Mouse (Mus musculus): ENCODE measurements around the gene Il17ra. TPM values are rescaled to one million over a fixed set of nuclear protein-coding genes. Genes with fewer than 3 reads are reported as not detected.

The Il17ra gene
- polyA plus RNA-seq, 1 experiment from 2014 or later = 16.3 TPM

GRCm38 (mm10) chr6:120496544-120496943 is 33.5 kb downstream of the Il17ra start:
- POLR2A ChIA-PET = interaction anchor here (1.3 to 1.5 kb wide), 2 partner anchors 13 kb away, joined by 3 read pairs; no protein-coding TSS in a partner anchor
- DNase-seq (ENCODE audit: low read depth, low spot score) = no peak
- in situ Hi-C loops (cut with MboI; ENCODE audit: low pct_unique_long_range_greater_than_20kb) = no loop called here
- peaks cover 12% of the 10 kb centered on the region for H3K27me3 ChIP-seq
- no peak for ATAC-seq
- no peak for TF ChIP-seq CTCF (IDR thresholded peaks at IDR 0.05)
- CTCF ChIA-PET = interaction anchor here (1.1 to 3.0 kb wide), 7 partner anchors 9 to 43 kb away, joined by 3 to 12 read pairs (median 6); no protein-coding TSS in a partner anchor

GRCm38 (mm10) chr6:120504051-120504450 is 41.0 kb downstream of the Il17ra start:
- in situ Hi-C loops (cut with MboI; ENCODE audit: low pct_unique_long_range_greater_than_20kb) = no loop called here
- H3K27me3 ChIP-seq = no peaks in the 10 kb centered on the region
- no peak for TF ChIP-seq CTCF (IDR thresholded peaks at IDR 0.05)
- ChIA-PET CTCF (no interaction called here), POLR2A (interaction anchor here (0.7 kb wide), 1 partner anchor 212 kb away, joined by 3 read pairs; no protein-coding TSS in a partner anchor)
- ATAC-seq (no peak), DNase-seq (ENCODE audit: low read depth, low spot score) (no peak)

GRCm38 (mm10) chr6:120505531-120505930 is 42.5 kb downstream of the Il17ra start:
- no peak for ATAC-seq
- CTCF ChIA-PET = interaction anchor here (0.9 to 1.3 kb wide), 2 partner anchors 9 to 10 kb away, joined by 4 to 5 read pairs; no protein-coding TSS in a partner anchor
- POLR2A ChIA-PET = no interaction called here

GRCm38 (mm10) chr6:120508645-120509044 is 45.6 kb downstream of the Il17ra start:
- DNase-seq (ENCODE audit: low read depth, low spot score) = no peak
- CTCF ChIA-PET = no interaction called here

More at GRCm38 (mm10) chr6:120505531-120505930, 42.5 kb downstream of the Il17ra start:
- no peak for TF ChIP-seq CTCF (IDR thresholded peaks at IDR 0.05)
- no peaks in the 10 kb centered on the region for H3K27me3 ChIP-seq
- in situ Hi-C loops (cut with MboI; ENCODE audit: low pct_unique_long_range_greater_than_20kb) = no loop called here
- no peak for DNase-seq (ENCODE audit: low read depth, low spot score)

GRCm38 (mm10) chr6:120509975-120510374 is 46.9 kb downstream of the Il17ra start:
- POLR2A ChIA-PET = interaction anchor here (0.9 kb wide), 1 partner anchor 13 kb away, joined by 3 read pairs; no protein-coding TSS in a partner anchor
- CTCF ChIA-PET = interaction anchor here (2.0 kb wide), 1 partner anchor 13 kb away, joined by 6 read pairs; no protein-coding TSS in a partner anchor
- no peak for ATAC-seq
- no peak for DNase-seq (ENCODE audit: low read depth, low spot score)
- H3K27me3 ChIP-seq = no peaks in the 10 kb centered on the region
- in situ Hi-C loops (cut with MboI; ENCODE audit: low pct_unique_long_range_greater_than_20kb) = no loop called here
- TF ChIP-seq CTCF (IDR thresholded peaks at IDR 0.05) = no peak

More at GRCm38 (mm10) chr6:120508645-120509044, 45.6 kb downstream of the Il17ra start:
- ATAC-seq = no peak
- no peak for TF ChIP-seq CTCF (IDR thresholded peaks at IDR 0.05)
- POLR2A ChIA-PET = no interaction called here
- in situ Hi-C loops (cut with MboI; ENCODE audit: low pct_unique_long_range_greater_than_20kb) = no loop called here
- no peaks in the 10 kb centered on the region for H3K27me3 ChIP-seq

- CTCF ChIA-PET = interaction anchor here (2.0 kb wide), 1 partner anchor 14 kb away, joined by 6 read pairs; no protein-coding TSS in a partner anchor
- no peaks in the 10 kb centered on the region for H3K27me3 ChIP-seq
- ATAC-seq = no peak
- in situ Hi-C loops (cut with MboI; ENCODE audit: low pct_unique_long_range_greater_than_20kb) = no loop called here
- TF ChIP-seq CTCF (IDR thresholded peaks at IDR 0.05) = no peak
- POLR2A ChIA-PET = interaction anchor here (0.9 kb wide), 1 partner anchor 14 kb away, joined by 3 read pairs; no protein-coding TSS in a partner anchor
- DNase-seq (ENCODE audit: low read depth, low spot score) = no peak
These were observed 47.4 kb downstream of the Il17ra start for GRCm38 (mm10) chr6:120510425-120510824.

GRCm38 (mm10) chr6:120511212-120511611 is 48.2 kb downstream of the Il17ra start:
- ATAC-seq (no peak), DNase-seq (ENCODE audit: low read depth, low spot score) (no peak)
- ChIA-PET CTCF (interaction anchor here (2.0 kb wide), 1 partner anchor 15 kb away, joined by 6 read pairs; no protein-coding TSS in a partner anchor), POLR2A (no interaction called here)
- TF ChIP-seq CTCF (IDR thresholded peaks at IDR 0.05) = no peak
- in situ Hi-C loops (cut with MboI; ENCODE audit: low pct_unique_long_range_greater_than_20kb) = no loop called here
- H3K27me3 ChIP-seq = no peaks in the 10 kb centered on the region

- TF ChIP-seq CTCF (IDR thresholded peaks at IDR 0.05) = no peak
- in situ Hi-C loops (cut with MboI; ENCODE audit: low pct_unique_long_range_greater_than_20kb) = no loop called here
- POLR2A ChIA-PET = no interaction called here
- DNase-seq (ENCODE audit: low read depth, low spot score) = no peak
- no peaks in the 10 kb centered on the region for H3K27me3 ChIP-seq
- CTCF ChIA-PET = interaction anchor here (1.1 to 4.7 kb wide), 2 partner anchors 9 to 19 kb away, joined by 3 to 11 read pairs; no protein-coding TSS in a partner anchor
- no peak for ATAC-seq
These were observed 53.4 kb downstream of the Il17ra start for GRCm38 (mm10) chr6:120516422-120516821.

- in situ Hi-C loops (cut with MboI; ENCODE audit: low pct_unique_long_range_greater_than_20kb) = no loop called here
- ChIA-PET CTCF (interaction anchor here (1.5 to 4.7 kb wide), 2 partner anchors 10 to 19 kb away, joined by 5 to 11 read pairs; no protein-coding TSS in a partner anchor), POLR2A (no interaction called here)
- no peak for TF ChIP-seq CTCF (IDR thresholded peaks at IDR 0.05)
- no peak for ATAC-seq
- no peak for DNase-seq (ENCODE audit: low read depth, low spot score)
- no peaks in the 10 kb centered on the region for H3K27me3 ChIP-seq
These were observed 53.8 kb downstream of the Il17ra start for GRCm38 (mm10) chr6:120516879-120517278.

GRCm38 (mm10) chr6:120517311-120517710 is 54.3 kb downstream of the Il17ra start:
- in situ Hi-C loops (cut with MboI; ENCODE audit: low pct_unique_long_range_greater_than_20kb) = no loop called here
- ChIA-PET CTCF (interaction anchor here (1.5 to 4.7 kb wide), 2 partner anchors 9 to 20 kb away, joined by 5 to 11 read pairs; no protein-coding TSS in a partner anchor), POLR2A (no interaction called here)
- TF ChIP-seq CTCF (IDR thresholded peaks at IDR 0.05) = no peak
- ATAC-seq (no peak), DNase-seq (ENCODE audit: low read depth, low spot score) (no peak)
- no peaks in the 10 kb centered on the region for H3K27me3 ChIP-seq

- POLR2A ChIA-PET = no interaction called here
- ATAC-seq (no peak), DNase-seq (ENCODE audit: low read depth, low spot score) (no peak)
- CTCF ChIA-PET = interaction anchor here (4.7 kb wide), 1 partner anchor 22 kb away, joined by 11 read pairs; no protein-coding TSS in a partner anchor
- H3K27me3 ChIP-seq = no peaks in the 10 kb centered on the region
- in situ Hi-C loops (cut with MboI; ENCODE audit: low pct_unique_long_range_greater_than_20kb) = no loop called here
- TF ChIP-seq CTCF (IDR thresholded peaks at IDR 0.05) = no peak
These were observed 56.6 kb downstream of the Il17ra start for GRCm38 (mm10) chr6:120519647-120520046.

Data from Patski (cell line).